Mouse (Mus musculus): ENCODE data around the gene Chrm4. TPM values are rescaled to one million over a fixed set of nuclear protein-coding genes. Genes with fewer than 3 reads are reported as not detected.

Gene Chrm4
- total RNA-seq, 2 experiments from 2014 or later, result not detected

- intact Hi-C loops (cut with DNase I), result loop anchor here (10.0 kb wide), 1 partner anchor 317 kb away; no protein-coding TSS in a partner anchor
- DNase-seq (ENCODE audit: low spot score), result no peak
Observed at GRCm38 (mm10) chr2:91921790-91922570, 5.1 kb upstream of the Chrm4 start.

- DNase-seq (ENCODE audit: low spot score), result no peak
- intact Hi-C loops (cut with DNase I), result loop anchor here (10.0 kb wide), 1 partner anchor 318 kb away; no protein-coding TSS in a partner anchor
Observed at GRCm38 (mm10) chr2:91922586-91923414, 4.2 kb upstream of the Chrm4 start.

- no peak for DNase-seq (ENCODE audit: low spot score)
- intact Hi-C loops (cut with DNase I), result loop anchor here (2.0 to 10.0 kb wide), 2 partner anchors 145 to 319 kb away; no protein-coding TSS in a partner anchor
Observed at GRCm38 (mm10) chr2:91923415-91924337, 3.4 kb upstream of the Chrm4 start.

- DNase-seq (ENCODE audit: low spot score), result no peak
- intact Hi-C loops (cut with DNase I), result loop anchor here (2.0 to 10.0 kb wide), 3 partner anchors 133 to 320 kb away; no protein-coding TSS in a partner anchor
Observed at GRCm38 (mm10) chr2:91924726-91925125, 2.3 kb upstream of the Chrm4 start.

- intact Hi-C loops (cut with DNase I), result loop anchor here (2.0 to 10.0 kb wide), 3 partner anchors 132 to 321 kb away; no protein-coding TSS in a partner anchor
Observed at GRCm38 (mm10) chr2:91925442-91925841, 1.6 kb upstream of the Chrm4 start.

GRCm38 (mm10) chr2:91927826-91928533 lies 931 bp downstream of the Chrm4 start:
- no peak for DNase-seq (ENCODE audit: low spot score)
- intact Hi-C loops (cut with DNase I), result loop anchor here (5.0 to 10.0 kb wide), 2 partner anchors 129 to 323 kb away; no protein-coding TSS in a partner anchor

More at GRCm38 (mm10) chr2:91925442-91925841, 1.6 kb upstream of the Chrm4 start:
- DNase-seq (ENCODE audit: low spot score), result no peak

GRCm38 (mm10) chr2:91928534-91929350 lies 1.7 kb downstream of the Chrm4 start:
- intact Hi-C loops (cut with DNase I), result loop anchor here (5.0 to 10.0 kb wide), 2 partner anchors 129 to 324 kb away; no protein-coding TSS in a partner anchor
- DNase-seq (ENCODE audit: low spot score), result no peak

GRCm38 (mm10) chr2:91929455-91929854 lies 2.4 kb downstream of the Chrm4 start:
- DNase-seq (ENCODE audit: low spot score), result no peak
- intact Hi-C loops (cut with DNase I), result loop anchor here (5.0 to 10.0 kb wide), 2 partner anchors 128 to 325 kb away; no protein-coding TSS in a partner anchor

GRCm38 (mm10) chr2:91929936-91930335 lies 2.9 kb downstream of the Chrm4 start:
- no peak for DNase-seq (ENCODE audit: low spot score)
- intact Hi-C loops (cut with DNase I), result loop anchor here (5.0 to 10.0 kb wide), 2 partner anchors 127 to 325 kb away; no protein-coding TSS in a partner anchor

GRCm38 (mm10) chr2:91930761-91931291 lies 3.8 kb downstream of the Chrm4 start:
- intact Hi-C loops (cut with DNase I), result no loop called here
- DNase-seq (ENCODE audit: low spot score), result no peak

GRCm38 (mm10) chr2:91931328-91932159 lies 4.5 kb downstream of the Chrm4 start:
- intact Hi-C loops (cut with DNase I), result no loop called here
- no peak for DNase-seq (ENCODE audit: low spot score)

- DNase-seq (ENCODE audit: low spot score), result no peak
- intact Hi-C loops (cut with DNase I), result no loop called here
Observed at GRCm38 (mm10) chr2:91932160-91932711, 5.2 kb downstream of the Chrm4 start, which contains the start of gene Mdk. Gene Mdk (minus strand): TSS chr2:91932297.

GRCm38 (mm10) chr2:91932737-91933350 lies 5.8 kb downstream of the Chrm4 start:
- DNase-seq (ENCODE audit: low spot score), result no peak
- intact Hi-C loops (cut with DNase I), result no loop called here

- intact Hi-C loops (cut with DNase I), result no loop called here
- no peak for DNase-seq (ENCODE audit: low spot score)
Observed at GRCm38 (mm10) chr2:91933471-91933870, 6.4 kb downstream of the Chrm4 start.

GRCm38 (mm10) chr2:91934016-91934415 lies 7.0 kb downstream of the Chrm4 start:
- no peak for DNase-seq (ENCODE audit: low spot score)
- intact Hi-C loops (cut with DNase I), result no loop called here
